Mouse (Mus musculus) spleen, adult 2 months (tissue): ENCODE results near the gene Ndrg2. TPM values are rescaled to one million over a fixed set of nuclear protein-coding genes. Genes with fewer than 3 reads are reported as not detected.
"Not testable (repeated sequence)": the region's sequence is repeated elsewhere in the genome, so short reads cannot be mapped to it uniquely, and the experiment has no call there.

Experiments
- DNase-seq, 2 experiments: peaks; one replicate each; pipeline versions ENCODE4 v3.0.0 to v3.0.0-alpha.2; 2012 to 2021; ENCODE audit warnings: low spot score in 2 of 2, low read depth in 1 of 2
- H3K27ac ChIP-seq: fragments of 200-500 bp; 2 replicates; pipeline ENCODE4 v1.5.1; 2012; ENCODE audit warnings: low read length, inconsistent platforms; ENCODE audit not compliant: insufficient read depth
- H3K27me3 ChIP-seq: fragments of 200-500 bp; 2 replicates; pipeline ENCODE4 v1.6.1; 2012; ENCODE audit warnings: mild to moderate bottlenecking, moderate library complexity, low read length, inconsistent platforms; ENCODE audit not compliant: control insufficient read depth, insufficient read depth
- H3K36me3 ChIP-seq: fragments of 200-500 bp; 2 replicates; pipeline ENCODE4 v1.6.1; 2012; ENCODE audit warnings: mild to moderate bottlenecking, low read length, inconsistent platforms; ENCODE audit not compliant: control insufficient read depth, insufficient read depth
- H3K4me1 ChIP-seq: fragments of 200-500 bp; 2 replicates; pipeline ENCODE4 v1.6.1; 2011; ENCODE audit warnings: inconsistent platforms; ENCODE audit not compliant: control insufficient read depth, insufficient read depth, insufficient read length
- H3K4me3 ChIP-seq: fragments of 200-500 bp; 2 replicates; pipeline ENCODE4 v1.5.1; 2011; ENCODE audit warnings: mild to moderate bottlenecking, inconsistent platforms; ENCODE audit not compliant: insufficient read depth, insufficient read length; ENCODE audit errors: extremely low read depth
- CTCF ChIP-seq: fragments of 200-500 bp; IDR thresholded peaks from 2 replicates; pipeline ENCODE4 v1.5.1; 2011; ENCODE audit warnings: mild to moderate bottlenecking, inconsistent platforms; ENCODE audit not compliant: insufficient read depth, insufficient read length, insufficient replicate concordance; ENCODE audit errors: extremely low read depth
- POLR2A ChIP-seq: fragments of 200-500 bp; IDR thresholded peaks from 2 replicates; pipeline ENCODE4 v1.6.1; 2011; ENCODE audit warnings: low read depth, low read length, inconsistent platforms
- WGBS: fragments of 180-500 bp; shearing (Covaris S2); methylation state at CpG from one replicate; pipeline ENCODE4 v1.1.7; 2018; 5-methylcytosine and 5-hydroxymethylcytosine counted together
- polyA plus RNA-seq: library from polyadenylated mRNA; depleted of rRNA; stranded (reverse); fragments of >200 nt; gene quantifications from 2 replicates; pipeline ENCODE4 v1.2.3, GENCODE M21; 2012; rRNA removed

Gene Ndrg2
- polyA plus RNA-seq, 1 experiment: 21.0 TPM

GRCm38 (mm10) chr14:51883527-51884030 is 30.4 kb downstream of the Ndrg2 start:
- peak; percentile 83 to 88 for DNase-seq
- H3K4me1 ChIP-seq: no peaks in the 10 kb centered on the region
- 2% methylated on average over 4 of the region's 4 CpGs for WGBS
- H3K27ac ChIP-seq: no peak overlapping the region
- H3K27me3 ChIP-seq: no peaks in the 10 kb centered on the region
- peaks cover 11% of the 10 kb centered on the region for H3K36me3 ChIP-seq
- H3K4me3 ChIP-seq: peak overlapping the region; percentile 24
- TF ChIP-seq CTCF (no peak), POLR2A (no peak)

- no peak overlapping the region for H3K27ac ChIP-seq
- H3K36me3 ChIP-seq: no peaks in the 10 kb centered on the region
- TF ChIP-seq CTCF: no peak
- TF ChIP-seq POLR2A: no peak
- H3K4me3 ChIP-seq: no peak overlapping the region
- no peaks in the 10 kb centered on the region for H3K4me1 ChIP-seq
- no peaks in the 10 kb centered on the region for H3K27me3 ChIP-seq
- 75% methylated on average over 3 of the region's 3 CpGs for WGBS
- no peak for DNase-seq
Observed at GRCm38 (mm10) chr14:51877517-51877916, 36.4 kb downstream of the Ndrg2 start.

- 79% methylated on average over 9 of the region's 9 CpGs for WGBS
- TF ChIP-seq CTCF (no peak), POLR2A (no peak)
- no peak for DNase-seq
- Histone ChIP-seq H3K36me3 (no peaks in the 10 kb centered on the region), H3K27ac (no peak overlapping the region), H3K4me3 (no peak overlapping the region), H3K4me1 (no peaks in the 10 kb centered on the region), H3K27me3 (no peaks in the 10 kb centered on the region)
Observed at GRCm38 (mm10) chr14:51871741-51872140, 42.2 kb downstream of the Ndrg2 start.

GRCm38 (mm10) chr14:51870756-51871155 is 43.2 kb downstream of the Ndrg2 start:
- Histone ChIP-seq H3K27me3 (no peaks in the 10 kb centered on the region), H3K27ac (no peak overlapping the region), H3K36me3 (no peaks in the 10 kb centered on the region), H3K4me1 (no peaks in the 10 kb centered on the region), H3K4me3 (no peak overlapping the region)
- TF ChIP-seq POLR2A: no peak
- no peak for TF ChIP-seq CTCF
- DNase-seq: no peak
- 69% methylated on average over 2 of the region's 2 CpGs for WGBS

- 14% methylated on average over 1 of the region's 1 CpGs for WGBS
Observed at GRCm38 (mm10) chr14:51863603-51864002, 50.4 kb downstream of the Ndrg2 start.

GRCm38 (mm10) chr14:51855280-51855679 is 58.7 kb downstream of the Ndrg2 start:
- not testable (repeated sequence) for DNase-seq, H3K4me3 ChIP-seq, H3K27ac ChIP-seq, H3K27me3 ChIP-seq, H3K4me1 ChIP-seq, H3K36me3 ChIP-seq
- 55% methylated on average over 7 of the region's 7 CpGs for WGBS

More at GRCm38 (mm10) chr14:51863603-51864002, 50.4 kb downstream of the Ndrg2 start:
- not testable (repeated sequence) for H3K27ac ChIP-seq, H3K4me1 ChIP-seq, H3K4me3 ChIP-seq, H3K27me3 ChIP-seq, DNase-seq, H3K36me3 ChIP-seq

Other genes starting within 250 kb of the Ndrg2 start
- gene Gm17079, start 218.7 kb downstream of the Ndrg2 start, polyA plus RNA-seq: not detected in 2 replicates
- gene Gm5800, start 197.0 kb downstream of the Ndrg2 start, polyA plus RNA-seq: not detected in 2 replicates
- gene Ang4, start 140.6 kb downstream of the Ndrg2 start, polyA plus RNA-seq: not detected in 2 replicates
- gene AY358078, start 114.1 kb downstream of the Ndrg2 start, polyA plus RNA-seq: not detected in 2 replicates
- gene Ear6, start 60.5 kb downstream of the Ndrg2 start, polyA plus RNA-seq: 3.9 and 15.5 TPM in 2 replicates
- 24.9 and 34.9 TPM in 2 replicates for gene Mettl17, start 29.3 kb downstream of the Ndrg2 start, polyA plus RNA-seq
- 0.75 and 0.81 TPM in 2 replicates for gene Slc39a2, start 21.3 kb downstream of the Ndrg2 start, polyA plus RNA-seq
- not detected in 2 replicates for gene Tppp2, start 4.3 kb upstream of the Ndrg2 start, polyA plus RNA-seq
- gene Rnase13, start 8.6 kb upstream of the Ndrg2 start, polyA plus RNA-seq: not detected in 2 replicates
- 18.4 and 19.3 TPM in 2 replicates for gene Arhgef40, start 70.6 kb upstream of the Ndrg2 start, polyA plus RNA-seq
- 0.27 and 0.36 TPM in 2 replicates for gene Tmem253, start 101.5 kb upstream of the Ndrg2 start, polyA plus RNA-seq
- 31.0 and 46.5 TPM in 2 replicates for gene Zfp219, start 106.6 kb upstream of the Ndrg2 start, polyA plus RNA-seq
- gene Olfr221, start 128.3 kb upstream of the Ndrg2 start, polyA plus RNA-seq: not detected in 2 replicates
- 47.8 and 57.3 TPM in 2 replicates for gene Hnrnpc, start 189.9 kb upstream of the Ndrg2 start, polyA plus RNA-seq
- 12.8 and 14.7 TPM in 2 replicates for gene Rpgrip1, start 196.5 kb upstream of the Ndrg2 start, polyA plus RNA-seq